Mouse (Mus musculus) myocyte (in vitro differentiated cells): ENCODE measurements around the gene Tmem125.

Experiments used
- CEBPB ChIP-seq: IDR thresholded peaks from 2 replicates; pipeline ENCODE4 v1.6.1; 2011; ENCODE audit warnings: mild to moderate bottlenecking, moderate library complexity; ENCODE audit not compliant: poor library complexity, insufficient read depth, severe bottlenecking
- POLR2A ChIP-seq: IDR thresholded peaks from one replicate; pipeline ENCODE4 v1.6.1; 2011; ENCODE audit warnings: low read depth, mild to moderate bottlenecking, control low read depth, moderate library complexity; ENCODE audit not compliant: insufficient read length
- POLR2AphosphoS2 ChIP-seq: IDR thresholded peaks from one replicate; pipeline ENCODE4 v1.6.1; 2011; ENCODE audit warnings: low read depth, control low read depth; ENCODE audit not compliant: insufficient read length
- REST ChIP-seq: IDR thresholded peaks from one replicate; pipeline ENCODE4 v1.6.1; 2011; ENCODE audit warnings: mild to moderate bottlenecking, control low read depth, moderate library complexity; ENCODE audit not compliant: insufficient read depth, insufficient read length
- SRF ChIP-seq: IDR thresholded peaks from one replicate; pipeline ENCODE4 v1.6.1; 2011; ENCODE audit warnings: low read depth; ENCODE audit not compliant: control insufficient read depth, insufficient read length
- TCF12 ChIP-seq: IDR thresholded peaks from one replicate; pipeline ENCODE4 v1.6.1; 2011; ENCODE audit warnings: mild to moderate bottlenecking, control low read depth; ENCODE audit not compliant: poor library complexity, insufficient read depth, severe bottlenecking
- USF1 ChIP-seq: IDR thresholded peaks from one replicate; pipeline ENCODE4 v1.6.1; 2011; ENCODE audit warnings: low read depth, mild to moderate bottlenecking, control low read depth, moderate library complexity

DNA sequence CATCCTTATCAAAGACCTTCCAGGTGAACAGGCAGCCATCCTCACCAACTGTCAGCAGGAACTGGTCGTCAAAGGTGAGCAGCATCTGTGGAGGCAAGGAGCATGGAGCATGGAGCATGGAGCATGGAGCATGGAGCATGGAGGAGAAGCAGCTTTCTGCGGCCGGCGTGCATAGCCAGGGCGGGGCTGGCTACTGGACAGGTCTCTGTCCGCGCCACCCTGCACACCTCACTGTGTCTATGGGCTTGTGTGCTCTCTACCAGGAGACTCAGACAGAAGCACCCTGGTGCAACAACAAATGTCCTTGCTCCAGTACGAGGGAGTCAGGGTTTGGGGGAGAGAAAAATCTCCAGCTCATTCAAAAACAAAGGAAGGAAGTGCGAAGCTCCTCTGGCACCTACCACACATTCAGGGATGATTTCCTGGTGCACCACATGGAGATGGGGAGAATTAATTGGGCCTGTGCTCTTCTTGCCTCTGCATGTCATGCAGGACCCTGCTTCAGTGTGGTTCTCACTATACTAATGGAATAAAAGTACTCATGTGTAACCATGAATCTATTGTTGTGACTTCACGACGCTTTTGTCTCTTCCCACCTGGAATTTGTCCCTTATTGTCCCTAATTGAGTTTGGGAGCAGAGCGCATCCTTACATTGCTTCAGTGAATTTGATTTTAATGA, 45.3 kb upstream of the Tmem125 start:
- TF ChIP-seq USF1, result no peak
- no peak for TF ChIP-seq POLR2A
- no peak for TF ChIP-seq POLR2AphosphoS2
- TF ChIP-seq CEBPB, result no peak
- no peak for TF ChIP-seq SRF
- TF ChIP-seq REST, result no peak
- TF ChIP-seq TCF12, result no peak
